Mouse (Mus musculus) thymus, adult 2 months (tissue): ENCODE data around the gene Cfc1.
"Not testable (repeated sequence)": the region's sequence is repeated elsewhere in the genome, so short reads cannot be mapped to it uniquely, and the experiment has no call there.

ENCODE experiments used
- CTCF ChIP-seq: fragments of 200-500 bp; IDR thresholded peaks from 2 replicates; pipeline ENCODE4 v1.5.1; 2012; ENCODE audit warnings: mild to moderate bottlenecking, control low read depth, low read length, moderate library complexity, borderline replicate concordance; ENCODE audit not compliant: control insufficient read depth, poor library complexity, insufficient read depth; ENCODE audit errors: extremely low read depth
- POLR2A ChIP-seq: fragments of 200-500 bp; IDR thresholded peaks from 2 replicates; pipeline ENCODE4 v1.6.1; 2012; ENCODE audit warnings: mild to moderate bottlenecking, low read length, control low read depth, moderate library complexity; ENCODE audit not compliant: control insufficient read depth, poor library complexity, insufficient read depth; ENCODE audit errors: extremely low read depth

DNA sequence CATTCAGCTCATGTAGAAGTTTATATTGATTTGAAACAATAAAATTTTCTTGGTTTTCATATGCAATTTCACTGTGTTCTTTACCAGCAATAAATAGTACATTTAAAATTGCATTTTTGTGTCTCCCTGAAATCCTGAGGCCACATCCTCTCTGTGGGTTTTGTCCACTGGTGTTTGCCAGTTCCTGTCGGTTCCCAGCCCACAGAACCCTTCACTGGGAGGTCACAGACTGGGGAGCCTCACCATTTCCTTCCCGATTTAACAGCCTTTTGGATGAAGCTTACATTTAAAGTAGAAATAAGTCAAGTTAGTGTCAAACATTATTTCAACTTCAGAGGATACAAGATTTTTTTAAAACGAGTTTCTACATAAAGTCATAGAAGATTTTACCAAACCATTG, 874 bp upstream of the Cfc1 start:
- TF ChIP-seq CTCF, POLR2A: not testable (repeated sequence)
